Comparison of ENCODE assay signal across 8 mouse cellular contexts in genomic region chr5:108659698-108660631, GRCm38 (mm10). TPM values are rescaled to one million over a fixed set of nuclear protein-coding genes. Genes with fewer than 3 reads are reported as not detected.
A peak's percentile ranks its signal among the peaks of the same experiment; 100 is the strongest.
DNase-seq lines count a peak whose midpoint lies in the region; ATAC-seq lines count a peak whose summit lies in the region.

Idua (plus strand) TSS chr5:108660331.

- WGBS in forebrain, embryonic 11.5 days, result 11% methylated on average over 24 of the region's 24 CpGs
- 10% methylated on average over 24 of the region's 24 CpGs for WGBS in hindbrain, embryonic 16.5 days

- H3K4me2 ChIP-seq in forebrain, embryonic 11.5 days (ENCODE audit: low read depth, low read length, severe bottlenecking), result peak within 1 kb of the TSS; percentile 93
- H3K4me2 ChIP-seq in hindbrain, embryonic 16.5 days (ENCODE audit: low read length), result peak within 1 kb of the TSS; percentile 91

- H3K36me3 ChIP-seq in forebrain, embryonic 11.5 days (ENCODE audit: control insufficient read depth, insufficient read depth, low read length), result no peaks in the 10 kb centered on the region; the same call in 1 of the 2 replicates
- H3K36me3 ChIP-seq in hindbrain, embryonic 16.5 days (ENCODE audit: control insufficient read depth, insufficient read depth, low read length), result peaks cover 16% of the 10 kb centered on the region

- peak; percentile 59 for ATAC-seq in forebrain, embryonic 11.5 days (replicated peaks; ENCODE audit: low FRiP score)
- peak; percentile 71 for ATAC-seq in hindbrain, embryonic 16.5 days

- DNase-seq in left cerebral cortex, adult 18-20 months (ENCODE audit: low spot score in 2 of 2), result no peak
- DNase-seq in left cerebral cortex, postnatal 4 days, result no peak
- DNase-seq in ZHBTc4 (ENCODE audit: low read depth, low spot score), result peak; percentile 27
- peak; percentile 53 for DNase-seq in forebrain, embryonic 11.5 days (ENCODE audit: low spot score)
- peak; percentile 21 for DNase-seq in lung, postnatal 10 days
- DNase-seq in urinary bladder, postnatal 25 days (ENCODE audit: low spot score), result no peak
- DNase-seq in urinary bladder, adult 18-20 months (ENCODE audit: low spot score in 2 of 2), result no peak

- H3K27ac ChIP-seq in forebrain, embryonic 11.5 days (ENCODE audit: low read depth, low read length), result no peak within 1 kb of the TSS
- H3K27ac ChIP-seq in hindbrain, embryonic 16.5 days (ENCODE audit: low read depth, low read length), result peak within 1 kb of the TSS; percentile 41

- intact Hi-C loops in left cerebral cortex, postnatal 4 days (cut with DNase I), result no loop called here

- peak within 1 kb of the TSS; percentile 74 for H3K4me3 ChIP-seq in forebrain, embryonic 11.5 days (ENCODE audit: low read depth, low read length)
- peak within 1 kb of the TSS; percentile 95 for H3K4me3 ChIP-seq in hindbrain, embryonic 16.5 days (ENCODE audit: low read length)

- H3K9ac ChIP-seq in forebrain, embryonic 11.5 days (ENCODE audit: low read length), result peak within 1 kb of the TSS; percentile 86
- peak within 1 kb of the TSS; percentile 98 for H3K9ac ChIP-seq in hindbrain, embryonic 16.5 days (ENCODE audit: low read depth, low read length)

- H3K27me3 ChIP-seq in forebrain, embryonic 11.5 days (ENCODE audit: control insufficient read depth, insufficient read depth, low read length), result no peaks in the 10 kb centered on the region
- H3K27me3 ChIP-seq in hindbrain, embryonic 16.5 days (replicated peaks; ENCODE audit: control insufficient read depth, insufficient read depth, low read length), result no peaks in the 10 kb centered on the region

- H3K4me1 ChIP-seq in forebrain, embryonic 11.5 days (replicated peaks; ENCODE audit: control insufficient read depth, insufficient read depth, low read length), result peaks cover 5% of the 10 kb centered on the region
- H3K4me1 ChIP-seq in hindbrain, embryonic 16.5 days (ENCODE audit: control insufficient read depth, insufficient read depth, low read depth, low read length), result peaks cover 17% of the 10 kb centered on the region

- H3K9me3 ChIP-seq in forebrain, embryonic 11.5 days (ENCODE audit: control insufficient read depth, low read length), result no peaks in the 10 kb centered on the region
- H3K9me3 ChIP-seq in hindbrain, embryonic 16.5 days (ENCODE audit: control insufficient read depth, low read length), result no peaks in the 10 kb centered on the region

RNA-seq across cellular contexts. Expression of gene Idua, which starts in this region (rescaled TPM):
- 10 to 100 TPM; 17.5 to 18.1 TPM for total RNA-seq in left cerebral cortex, adult 18-20 months (2021)
- 1 to 10 TPM; 9.8 to 9.9 TPM for total RNA-seq in left cerebral cortex, postnatal 4 days (2021)
- polyA plus RNA-seq in forebrain, embryonic 11.5 days (2014; fragmentation: Nextera tagmentation; extraction: Ambion mirVana), result 11.5 and 11.6 TPM in 2 replicates
- 13.3 and 13.7 TPM in 2 replicates for polyA plus RNA-seq in hindbrain, embryonic 16.5 days (2015; fragmentation: Nextera tagmentation; extraction: Ambion mirVana)

Comparison
In these comparisons a context has a peak if more than half of its experiments do, and no peak if none do; other contexts are left out.
1. DNase-seq: peak in ZHBTc4 (single experiment), forebrain, embryonic 11.5 days (single experiment) and lung, postnatal 10 days (single experiment); none in left cerebral cortex, adult 18-20 months (0 of 2), left cerebral cortex, postnatal 4 days (single experiment), urinary bladder, postnatal 25 days (single experiment) and urinary bladder, adult 18-20 months (0 of 2).